Mouse (Mus musculus) NIH3T3 (cell line): ENCODE data around the gene Tsr1.

ENCODE experiments used
- DNase-seq: peaks from one replicate; pipeline ENCODE4 v3.0.0-alpha.2; 2012; ENCODE audit warnings: low read depth

Tsr1 gene

DNA sequence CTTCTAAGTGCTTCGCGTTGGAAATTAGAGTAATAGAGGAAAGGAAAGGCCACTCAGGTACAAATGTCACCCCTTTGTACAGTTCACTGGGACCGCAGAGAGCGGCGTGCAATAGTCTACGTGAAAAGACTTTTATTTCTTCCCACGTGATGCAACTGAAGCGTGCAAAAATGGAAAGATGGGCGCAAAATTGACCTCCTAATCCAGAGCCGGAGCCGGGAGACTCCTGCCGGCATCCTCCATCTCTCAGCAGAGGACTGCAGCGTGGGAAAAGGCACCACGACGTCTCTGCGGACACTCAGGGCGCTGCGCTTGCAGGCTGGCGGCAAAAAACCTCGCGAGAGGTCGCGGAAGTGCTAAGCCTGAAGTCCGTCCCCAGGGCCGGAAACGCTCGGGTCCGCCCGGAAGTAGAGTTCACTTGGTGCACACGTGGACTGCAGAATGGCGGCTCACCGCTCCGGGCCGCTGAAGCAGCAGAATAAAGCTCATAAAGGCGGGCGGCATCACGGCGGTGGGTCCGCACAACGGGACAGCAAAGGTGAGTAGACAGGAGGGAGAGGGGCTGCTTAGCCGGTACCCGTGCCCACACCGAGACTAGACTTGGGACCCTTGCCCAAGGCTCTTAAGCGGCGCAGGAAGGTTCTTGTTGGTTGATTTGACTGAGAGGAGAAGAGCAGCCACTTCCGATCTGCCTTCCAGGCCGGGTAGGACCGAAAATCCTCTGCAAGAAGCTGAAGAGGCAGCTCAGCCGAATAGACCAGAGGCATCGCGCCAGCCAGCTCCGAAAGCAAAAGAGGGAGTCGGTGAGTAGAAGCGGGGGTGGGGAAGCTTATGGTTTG lies at the start of gene Tsr1:
Gene Tsr1, plus strand, starts transcription at position 394 of the 839 bp plus-strand sequence.
- DNase-seq: peak; percentile 95

DNA sequence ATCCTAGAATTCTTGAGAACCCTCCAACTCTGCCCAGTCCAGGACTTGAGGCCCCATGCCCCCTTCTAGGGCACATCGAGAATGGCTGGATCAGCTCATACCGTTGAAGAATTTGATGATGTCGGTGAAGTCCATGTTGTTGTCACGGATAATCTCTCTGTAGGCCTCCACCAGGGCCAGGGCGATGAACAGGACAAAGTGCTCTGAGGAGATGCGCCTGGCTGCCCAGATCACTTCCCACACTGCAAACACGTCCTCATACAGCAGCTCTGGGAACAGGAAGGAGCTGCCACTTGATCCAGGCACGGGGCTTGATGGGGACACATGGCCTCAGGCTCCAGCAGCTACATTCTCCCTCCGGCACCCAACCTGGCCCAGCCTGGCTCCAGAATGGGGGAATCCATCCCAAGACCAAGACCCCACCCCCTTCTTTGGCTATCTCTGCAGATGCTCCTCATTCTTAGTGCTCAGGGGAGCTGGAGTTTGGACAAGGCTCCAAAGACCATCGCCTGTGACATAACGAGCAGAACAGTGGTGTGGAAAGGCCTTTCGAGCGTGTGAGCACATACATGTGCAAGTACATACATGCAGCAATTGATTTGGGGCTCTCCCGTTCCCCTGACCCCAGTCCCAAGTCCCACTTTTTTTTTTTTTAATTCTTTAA lies 46.7 kb upstream of the Tsr1 start:
- no peak for DNase-seq

DNA sequence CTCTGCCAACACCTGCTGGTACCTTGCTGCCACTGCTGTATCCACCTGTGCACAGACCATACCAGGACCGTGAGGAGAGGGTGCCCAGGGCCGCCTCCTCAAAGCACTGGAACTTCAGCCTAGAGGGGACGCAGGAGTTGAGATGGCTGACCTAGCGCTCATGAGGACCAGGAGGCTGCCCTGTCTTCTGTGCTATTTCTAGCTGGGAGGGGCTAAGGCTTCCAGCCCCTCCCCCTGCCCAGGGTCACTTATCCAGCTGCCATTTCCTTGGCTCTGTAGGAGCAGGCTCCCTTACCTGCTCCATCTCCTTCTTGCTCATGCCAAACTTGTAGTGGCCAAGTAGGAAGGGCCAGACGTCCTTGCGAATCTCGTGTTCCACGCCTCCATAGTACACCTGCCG lies 40.1 kb upstream of the Tsr1 start:
- DNase-seq: no peak

DNA sequence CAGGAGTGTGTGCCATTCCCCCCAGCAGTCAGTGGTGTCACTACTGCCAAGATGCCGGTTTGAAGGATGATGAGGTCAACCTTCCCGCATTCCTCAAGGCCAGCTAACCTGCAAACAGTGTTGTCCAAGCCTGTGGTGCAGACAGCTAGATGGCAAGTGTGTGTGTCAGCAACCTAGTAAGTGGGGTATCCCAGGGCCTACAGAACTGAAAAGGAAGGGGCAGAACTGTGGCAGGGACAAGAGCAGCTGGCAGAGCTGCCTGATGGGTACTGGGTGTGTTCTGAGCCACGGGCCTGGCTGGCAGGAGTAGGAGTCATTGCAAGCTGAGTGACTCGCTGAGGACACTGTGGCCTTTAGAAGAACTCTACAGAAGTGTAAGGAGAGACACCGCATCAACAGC lies 35.7 kb upstream of the Tsr1 start:
- no peak for DNase-seq

DNA sequence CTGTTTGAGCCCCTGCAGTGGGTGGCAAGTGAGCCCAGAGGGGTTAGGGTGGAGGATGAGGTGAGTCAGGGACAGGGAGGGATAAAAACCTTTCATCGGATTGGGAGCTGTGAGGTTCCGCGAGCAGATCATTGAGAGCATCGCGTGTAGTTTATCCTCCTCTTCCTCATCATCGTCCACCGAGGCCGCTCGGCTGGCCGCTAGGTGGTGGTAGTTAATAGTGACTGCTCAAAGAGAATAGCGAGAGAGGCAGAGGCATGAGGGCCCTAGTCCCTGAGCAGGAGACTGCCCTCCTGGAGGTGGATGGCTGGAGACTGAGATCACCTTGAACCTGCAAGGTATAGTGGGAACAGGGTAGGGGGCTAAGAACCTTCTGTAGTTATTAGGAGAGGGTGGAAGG lies 34.4 kb upstream of the Tsr1 start:
- DNase-seq: no peak

DNA sequence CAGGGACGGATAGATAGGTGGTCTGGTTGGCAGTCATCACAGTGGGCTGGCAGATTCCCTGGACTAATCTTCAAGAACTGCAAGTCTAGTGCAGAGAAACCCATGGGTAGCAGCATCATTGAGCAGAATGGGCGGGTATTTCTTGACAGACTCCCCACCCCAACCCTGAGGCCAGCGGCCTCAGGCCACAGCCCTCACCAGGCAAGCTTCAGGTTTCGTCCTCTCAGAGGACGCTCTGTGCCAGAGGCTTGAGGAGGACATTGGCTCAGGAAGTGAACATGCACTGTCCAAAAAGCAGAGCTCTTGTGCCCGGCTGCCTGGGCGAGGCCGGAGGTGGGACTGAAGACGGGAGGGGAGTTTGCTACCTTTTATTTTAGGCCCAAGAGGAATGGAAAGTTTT lies 33.5 kb upstream of the Tsr1 start:
- DNase-seq: no peak

DNA sequence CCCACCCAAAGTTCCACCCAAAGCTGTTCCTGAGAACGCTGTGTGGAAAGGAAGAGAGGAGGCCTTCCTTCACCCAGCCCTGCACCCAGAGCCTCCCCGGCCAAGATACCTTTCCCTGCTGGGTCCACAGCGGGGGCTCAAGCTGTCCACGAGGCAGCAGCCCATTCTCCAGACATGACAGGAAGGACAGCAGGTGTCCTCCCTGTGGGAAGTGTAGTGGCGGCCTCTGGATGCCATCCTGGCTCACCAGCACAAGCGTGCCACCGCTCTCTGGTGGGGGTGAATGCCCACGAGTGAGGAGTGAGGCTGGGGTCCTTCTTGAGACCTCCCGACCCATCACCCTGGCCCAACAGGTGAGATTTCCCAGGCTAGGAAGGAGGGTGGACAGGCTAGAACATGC lies 32.6 kb upstream of the Tsr1 start:
- DNase-seq: no peak

DNA sequence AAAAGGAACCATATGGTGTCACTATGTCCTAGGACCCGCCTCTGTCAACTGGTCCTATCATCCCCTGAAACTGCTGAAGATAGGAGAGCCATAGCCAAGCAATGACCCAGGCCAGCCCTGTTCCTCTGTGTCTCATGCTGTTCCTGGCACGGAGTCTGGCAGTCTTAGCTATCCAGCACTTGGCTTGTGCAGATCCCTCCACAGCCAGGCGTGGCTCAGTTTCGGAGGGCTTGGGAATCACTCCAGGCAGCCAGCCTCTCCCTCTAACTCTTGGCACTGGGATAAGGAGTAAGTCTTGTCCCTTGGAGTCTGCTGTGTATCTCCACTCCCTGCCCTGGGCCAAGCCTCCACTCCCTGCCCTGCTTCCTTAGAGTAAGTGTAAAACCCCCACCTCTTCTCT lies 31.2 kb upstream of the Tsr1 start:
- DNase-seq: peak; percentile 67

DNA sequence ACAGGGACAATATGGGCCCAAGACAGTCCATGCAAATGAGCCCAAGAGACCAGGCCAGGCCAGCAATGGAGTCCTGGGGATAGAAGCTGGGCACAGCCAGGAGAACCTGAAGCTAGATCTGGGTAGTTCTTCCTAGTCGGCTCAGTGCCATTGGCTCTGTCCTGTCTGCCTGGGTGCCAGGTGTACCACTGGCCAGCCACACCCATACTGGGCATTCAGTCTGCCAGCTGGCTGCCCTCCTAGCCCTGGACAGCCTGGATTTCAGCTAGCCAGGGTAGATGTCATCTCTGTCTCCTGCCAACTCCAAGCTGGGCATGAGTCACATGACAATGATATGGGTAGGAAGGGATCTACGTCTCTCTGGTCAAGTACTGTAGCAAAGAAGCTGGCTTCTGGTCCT lies 30.7 kb upstream of the Tsr1 start:
- no peak for DNase-seq

DNA sequence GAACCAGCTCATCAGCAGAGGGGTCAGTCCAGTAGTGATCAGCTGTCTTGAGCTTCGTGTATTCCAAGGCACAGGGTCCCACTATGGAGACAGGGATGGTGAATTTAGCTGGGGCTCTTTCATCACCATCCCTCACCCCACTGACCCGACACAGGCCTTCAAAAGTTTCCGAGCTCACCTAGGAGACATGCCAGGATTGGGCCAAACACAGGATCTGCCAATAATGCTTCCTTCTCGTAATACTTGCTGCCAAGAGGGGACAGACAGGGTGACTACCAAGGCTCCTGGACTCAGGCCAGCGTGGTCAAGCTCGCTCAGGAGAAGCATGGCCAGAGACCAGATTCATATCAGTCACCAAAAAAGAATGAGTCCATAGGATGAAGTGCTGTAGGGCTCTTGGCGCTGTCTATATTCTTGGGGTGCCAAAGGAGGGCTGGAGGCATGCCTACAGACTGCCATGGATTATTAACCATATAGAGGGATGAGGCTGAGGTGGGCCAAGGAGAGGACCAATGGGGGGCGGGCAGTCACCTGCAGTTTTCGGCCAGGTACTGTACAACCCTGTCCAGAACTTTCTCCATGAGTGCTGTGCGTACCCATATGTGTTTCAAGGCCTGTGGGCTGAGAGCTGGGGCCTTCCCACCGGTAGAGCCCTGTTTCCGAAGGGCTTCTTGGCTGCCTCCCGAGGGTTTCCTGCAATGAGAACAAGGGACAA lies 29.7 kb upstream of the Tsr1 start:
- DNase-seq: no peak

DNA sequence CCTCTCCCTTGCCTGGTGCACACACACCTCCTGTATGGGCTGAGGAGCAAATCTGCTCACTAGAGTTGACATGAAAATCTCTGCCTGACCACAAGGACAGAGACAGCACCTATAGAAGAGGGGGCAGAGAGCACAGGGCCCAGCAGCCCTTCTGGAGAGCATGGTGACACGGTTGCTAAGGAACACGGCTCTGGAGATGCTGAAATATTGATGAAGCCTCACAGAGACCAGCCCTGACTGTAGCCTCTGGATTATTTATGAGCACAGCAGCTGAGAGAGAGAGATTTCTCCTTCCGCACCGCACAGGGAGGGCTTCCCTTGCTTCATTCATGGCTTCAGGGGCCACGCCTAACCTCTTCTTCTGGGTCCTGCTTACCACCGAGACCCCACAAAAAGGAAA lies 28.3 kb upstream of the Tsr1 start:
- no peak for DNase-seq

DNA sequence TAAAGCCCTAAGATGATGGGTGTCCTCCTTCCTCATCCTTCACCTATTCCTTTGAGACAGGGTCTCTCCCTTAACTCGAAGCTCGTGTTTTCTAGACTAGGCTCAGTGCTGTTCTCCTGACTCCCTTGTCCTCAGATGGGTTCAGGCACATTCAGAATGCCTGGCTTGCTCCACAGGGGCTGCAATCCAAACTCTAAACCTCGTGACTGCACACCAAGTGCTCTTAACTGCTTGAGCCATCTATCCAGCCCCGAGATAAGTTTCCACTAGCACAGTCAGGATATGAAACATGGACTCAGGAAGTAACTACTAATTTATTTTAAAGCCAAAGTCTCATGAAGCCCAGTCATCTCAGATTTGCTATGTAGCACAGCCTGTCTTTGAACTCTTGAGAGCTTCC lies 27.3 kb upstream of the Tsr1 start:
- peak; percentile 17 for DNase-seq

DNA sequence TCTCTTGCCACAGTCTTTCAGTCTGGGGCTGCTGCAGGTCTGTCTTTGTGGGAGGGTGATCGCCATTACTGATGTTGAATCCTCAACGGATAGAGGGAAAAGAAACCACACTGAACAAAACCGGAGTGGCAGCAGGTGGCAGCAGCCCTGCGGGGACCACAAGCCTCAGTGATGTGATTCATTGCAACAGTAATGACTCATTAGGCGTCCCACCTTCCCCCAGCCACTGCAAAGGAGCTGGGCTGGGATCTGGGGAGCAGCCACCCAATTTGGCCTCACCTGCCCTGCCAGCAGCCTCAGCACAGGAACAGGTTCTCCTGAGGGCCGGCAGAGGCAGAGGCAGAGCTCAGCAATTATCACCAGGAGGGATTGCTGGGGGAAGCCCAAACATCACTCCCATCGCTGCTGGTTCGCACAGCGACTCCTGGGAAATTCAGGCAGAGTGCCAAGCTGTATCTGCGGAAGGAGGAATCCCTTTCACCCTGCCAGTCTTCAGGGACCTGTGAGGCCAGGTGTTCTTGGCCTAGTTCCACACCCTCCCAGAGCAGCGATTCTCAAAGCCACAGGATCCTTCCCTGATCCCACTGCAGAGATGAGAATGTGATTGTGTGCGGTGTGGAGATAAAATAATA lies 26.8 kb upstream of the Tsr1 start:
- DNase-seq: peak; percentile 65

DNA sequence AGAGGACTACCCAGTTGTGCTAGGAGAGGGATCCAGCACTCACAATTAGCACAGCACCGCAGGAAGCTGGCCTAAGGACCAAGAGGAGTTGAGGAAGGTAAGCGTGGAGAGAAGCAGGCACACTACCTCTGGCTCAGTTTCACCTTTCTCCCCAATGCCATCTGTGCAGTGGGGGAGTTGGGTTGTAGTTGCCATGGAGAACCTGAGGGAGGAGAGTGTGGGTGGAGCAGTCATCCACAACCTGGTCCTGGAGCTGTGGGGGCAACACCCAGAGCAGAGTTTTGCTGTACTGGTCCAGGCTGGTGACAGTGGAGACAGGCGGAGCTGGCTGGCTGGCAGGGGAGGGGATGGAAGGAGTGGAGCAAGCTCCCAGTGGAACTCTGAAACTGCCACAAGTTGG lies 23.2 kb upstream of the Tsr1 start:
- no peak for DNase-seq

DNA sequence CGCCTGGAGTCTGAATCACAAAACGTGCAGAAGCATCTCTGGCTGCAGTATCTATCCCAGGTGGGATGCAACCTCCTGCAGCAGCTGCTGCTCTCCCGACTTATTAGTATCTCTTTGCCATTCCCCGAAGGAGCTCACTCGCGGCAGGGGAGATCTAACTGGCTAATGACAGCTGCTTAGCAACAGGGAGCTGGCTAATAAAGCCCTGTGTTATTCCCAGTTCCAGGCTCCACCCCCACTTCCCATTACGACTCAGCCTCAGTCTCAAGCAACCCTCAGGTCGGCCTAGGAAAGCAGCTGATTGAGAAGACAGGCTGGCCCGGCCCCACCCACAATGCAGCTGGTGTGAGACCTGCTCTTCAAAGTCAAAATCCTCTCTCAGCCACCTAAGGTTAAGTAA lies 21.1 kb upstream of the Tsr1 start:
- peak; percentile 72 for DNase-seq

DNA sequence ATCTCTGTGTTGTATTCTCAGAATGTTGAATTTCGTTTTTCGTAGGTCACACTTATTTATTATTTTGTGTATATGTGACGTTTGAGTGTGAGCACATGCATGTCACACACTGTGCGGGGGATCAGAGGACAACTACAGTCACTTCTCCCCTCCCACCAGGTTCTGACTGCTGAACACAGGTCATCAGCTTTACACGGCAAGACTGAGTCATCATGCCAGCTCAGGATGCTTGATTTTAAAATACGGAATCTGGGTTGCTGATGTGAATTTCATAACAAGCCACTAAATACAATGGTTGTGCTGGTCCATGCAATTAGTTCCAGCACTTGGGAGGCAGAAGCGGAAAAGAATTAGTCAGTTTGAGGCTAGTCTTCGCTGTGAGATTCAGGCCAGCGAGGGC lies 16.9 kb upstream of the Tsr1 start:
- peak; percentile 55 for DNase-seq

DNA sequence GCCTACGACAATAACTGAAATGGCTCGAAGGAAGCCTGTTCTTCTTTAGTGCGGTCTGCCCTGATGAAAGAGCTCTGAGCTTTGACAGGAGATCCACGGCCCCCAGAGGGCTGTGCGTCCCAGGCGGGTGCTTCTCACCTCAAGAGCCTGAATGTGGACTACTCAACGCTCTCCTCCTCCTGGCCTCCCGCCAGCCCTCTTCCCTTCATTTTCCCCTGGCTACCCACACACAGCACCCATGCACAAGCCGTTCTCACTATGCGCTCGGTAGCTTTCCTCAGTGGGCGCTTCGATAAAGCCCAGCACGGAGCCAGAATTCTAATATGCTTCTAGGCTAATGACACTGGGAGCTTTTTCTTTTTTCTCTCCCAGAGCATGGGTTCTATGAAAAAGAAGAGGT lies 15.9 kb upstream of the Tsr1 start:
- DNase-seq: peak; percentile 29

DNA sequence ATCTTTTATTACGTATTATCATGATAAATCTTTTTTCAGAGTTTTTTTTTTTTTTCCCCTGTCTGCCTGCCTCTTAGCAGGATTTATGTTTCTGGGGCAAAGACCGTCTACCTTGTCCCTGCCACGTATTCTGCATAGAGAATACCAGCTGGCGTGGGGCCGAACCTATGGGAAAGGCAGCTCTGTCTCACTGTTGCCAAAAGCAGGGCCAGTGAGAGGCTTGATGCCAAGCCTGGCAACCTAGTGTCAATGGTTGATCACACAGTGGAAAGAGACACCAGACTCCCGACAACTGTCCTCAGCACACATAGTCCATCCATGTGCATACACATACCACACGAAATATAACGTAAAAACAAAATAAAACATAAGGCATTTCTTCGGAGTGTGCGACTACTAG lies 14.8 kb upstream of the Tsr1 start:
- no peak for DNase-seq

DNA sequence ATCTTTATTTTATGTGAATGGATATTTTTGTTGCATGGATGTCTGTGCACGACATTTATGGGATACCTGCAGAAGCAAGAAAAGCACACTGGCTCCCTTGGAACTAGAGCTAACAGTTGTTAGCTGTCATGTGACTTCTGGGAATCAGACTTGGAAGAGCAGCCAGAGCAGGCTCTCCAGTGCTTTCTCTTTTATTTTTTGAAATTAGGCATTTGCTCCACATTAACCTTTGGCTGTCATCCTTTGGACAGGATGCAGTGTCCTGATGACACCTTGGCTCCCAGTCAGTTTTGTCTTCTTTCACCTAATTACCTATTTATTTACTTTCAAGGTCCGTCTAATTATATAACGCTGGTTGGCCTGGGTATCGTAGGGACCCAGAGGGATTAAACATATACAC lies 3.3 kb upstream of the Tsr1 start:
- no peak for DNase-seq

DNA sequence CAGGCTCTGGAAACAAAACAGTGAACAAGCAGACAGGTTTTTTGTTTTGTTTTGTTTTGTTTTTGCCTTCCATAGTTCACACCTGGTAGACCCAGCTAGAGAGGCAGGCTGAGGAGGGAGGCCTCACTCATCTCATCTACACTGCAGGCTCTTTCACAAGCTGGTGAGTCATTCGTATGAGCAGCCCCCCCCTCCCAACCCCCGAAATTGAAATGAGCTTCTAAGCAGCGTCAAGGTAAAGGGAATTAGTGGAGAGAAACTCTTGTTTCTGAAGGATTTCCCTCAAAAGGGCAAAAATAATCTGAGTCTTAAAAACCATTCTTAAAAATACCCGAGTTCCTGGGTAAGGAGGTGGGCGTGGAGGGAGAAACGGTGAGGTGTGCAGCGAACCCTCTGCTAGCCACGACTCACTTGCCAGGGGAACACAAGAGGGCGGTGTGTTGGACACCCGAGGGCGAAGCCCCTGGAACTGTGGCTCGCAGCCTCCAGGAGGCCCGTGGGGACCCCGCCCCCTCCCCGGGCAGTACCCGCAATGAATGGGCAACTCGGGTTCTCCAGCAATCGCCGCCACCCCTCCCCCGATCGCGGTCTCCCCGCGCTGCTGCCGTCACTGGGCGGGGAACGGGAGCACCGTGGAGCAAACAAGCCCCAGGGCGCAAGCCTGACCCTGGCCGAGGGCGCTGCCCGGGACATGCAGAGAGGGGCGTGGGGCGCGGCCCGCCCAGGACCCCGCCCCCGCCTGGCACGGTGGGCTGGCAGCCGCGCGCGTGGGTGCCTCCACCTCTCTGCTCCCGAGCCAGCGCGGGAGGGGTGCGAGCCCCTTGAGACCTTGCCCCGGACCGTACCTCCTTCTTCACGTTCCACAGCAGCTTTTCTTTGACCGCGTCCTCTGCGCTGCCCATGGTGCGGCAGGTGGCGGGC lies 1.6 kb upstream of the Tsr1 start:
- peak; percentile 79 for DNase-seq

DNA sequence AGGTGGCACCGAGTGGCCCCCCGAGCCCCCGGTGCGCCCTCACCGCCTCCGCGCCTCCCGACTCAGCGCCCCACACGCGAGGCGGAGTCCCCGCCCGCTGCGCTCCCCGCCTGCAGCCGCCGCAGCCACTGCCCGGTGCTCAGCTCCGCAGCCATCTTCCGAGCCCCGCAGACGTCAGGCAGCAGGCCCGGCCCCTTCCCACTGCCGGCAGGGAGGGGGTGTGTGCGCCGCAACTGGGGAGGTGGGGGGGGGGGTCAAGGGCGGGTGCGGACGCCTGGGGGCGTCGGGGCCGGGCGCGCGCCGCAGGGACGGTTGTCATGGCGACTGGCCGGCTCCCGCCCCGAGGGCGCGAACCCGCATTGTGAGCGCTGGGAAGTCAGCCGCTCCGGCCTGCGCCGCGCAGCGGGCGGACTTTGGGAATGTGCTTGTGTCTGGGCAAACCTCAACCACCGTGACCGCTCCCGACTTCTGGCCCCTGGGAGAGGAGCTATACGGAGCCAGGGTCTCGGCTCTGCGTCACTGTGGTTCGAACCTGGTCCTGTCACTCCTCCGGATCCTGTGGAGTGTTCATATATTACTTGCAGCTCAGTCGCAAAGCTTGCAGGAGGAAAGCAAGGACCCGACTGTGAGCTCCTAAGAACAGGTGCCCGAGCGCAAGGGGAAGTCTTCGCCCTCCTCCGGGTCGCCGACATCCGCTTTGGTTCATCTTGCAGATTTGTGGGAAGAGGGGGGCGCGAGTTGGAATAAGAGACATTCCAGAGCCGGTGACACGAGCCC lies 782 bp upstream of the Tsr1 start, which contains the start of gene Sgsm2:
Gene Sgsm2, minus strand, starts transcription at position 160 of the 777 bp plus-strand sequence.
- DNase-seq: peak; percentile 88
